Mouse (Mus musculus) myocyte (in vitro differentiated cells): Measurements from ENCODE around the gene Eipr1.

Experiments used
- CEBPB ChIP-seq: IDR thresholded peaks from 2 replicates; pipeline ENCODE4 v1.6.1; 2011; ENCODE audit warnings: mild to moderate bottlenecking, moderate library complexity; ENCODE audit not compliant: poor library complexity, insufficient read depth, severe bottlenecking
- MAX ChIP-seq: IDR thresholded peaks from one replicate; pipeline ENCODE4 v1.6.1; 2011; ENCODE audit warnings: low read depth, mild to moderate bottlenecking, control low read depth
- MYOD1 ChIP-seq, 3 experiments: IDR thresholded peaks; one replicate each; pipeline ENCODE4 v1.6.1; 2011; ENCODE audit warnings: control low read depth in 2 of 3, low read depth in 2 of 3, mild to moderate bottlenecking in 2 of 3, moderate library complexity in 1 of 3; ENCODE audit not compliant: insufficient read length in 2 of 3, control insufficient read depth in 1 of 3
- MYOG ChIP-seq, 3 experiments: IDR thresholded peaks; one replicate each; pipeline ENCODE4 v1.6.1; 2011; ENCODE audit warnings: control low read depth in 2 of 3, low read depth in 2 of 3, mild to moderate bottlenecking in 2 of 3; ENCODE audit not compliant: insufficient read length in 2 of 3, control insufficient read depth in 1 of 3, insufficient read depth in 1 of 3
- POLR2A ChIP-seq: IDR thresholded peaks from one replicate; pipeline ENCODE4 v1.6.1; 2011; ENCODE audit warnings: low read depth, mild to moderate bottlenecking, control low read depth, moderate library complexity; ENCODE audit not compliant: insufficient read length
- POLR2AphosphoS2 ChIP-seq: IDR thresholded peaks from one replicate; pipeline ENCODE4 v1.6.1; 2011; ENCODE audit warnings: low read depth, control low read depth; ENCODE audit not compliant: insufficient read length
- REST ChIP-seq: IDR thresholded peaks from one replicate; pipeline ENCODE4 v1.6.1; 2011; ENCODE audit warnings: mild to moderate bottlenecking, control low read depth, moderate library complexity; ENCODE audit not compliant: insufficient read depth, insufficient read length
- TCF12 ChIP-seq: IDR thresholded peaks from one replicate; pipeline ENCODE4 v1.6.1; 2011; ENCODE audit warnings: mild to moderate bottlenecking, control low read depth; ENCODE audit not compliant: poor library complexity, insufficient read depth, severe bottlenecking
- USF1 ChIP-seq: IDR thresholded peaks from one replicate; pipeline ENCODE4 v1.6.1; 2011; ENCODE audit warnings: low read depth, mild to moderate bottlenecking, control low read depth, moderate library complexity

- TF ChIP-seq USF1 = no peak
- TF ChIP-seq POLR2A = no peak
- no peak for TF ChIP-seq TCF12
- no peak for TF ChIP-seq MYOD1 (IDR thresholded peaks at IDR 0.05; ENCODE audit: control insufficient read depth in 1 of 3, insufficient read length in 2 of 3, low read depth in 2 of 3)
- TF ChIP-seq MAX = no peak
- TF ChIP-seq CEBPB = no peak
- TF ChIP-seq MYOG (IDR thresholded peaks at IDR 0.05; ENCODE audit: control insufficient read depth in 1 of 3, insufficient read depth in 1 of 3, insufficient read length in 2 of 3, low read depth in 2 of 3) = no peak
- TF ChIP-seq POLR2AphosphoS2 = no peak
- no peak for TF ChIP-seq REST
Measured at GRCm38 (mm10) chr12:28902132-28902531, 150.5 kb downstream of the Eipr1 start.
